Mouse (Mus musculus) heart, postnatal 4 days (tissue): ENCODE results near the gene Krt23. TPM values are rescaled to one million over a fixed set of nuclear protein-coding genes. Genes with fewer than 3 reads are reported as not detected.

Experiments
- DNase-seq: peaks from one replicate; pipeline ENCODE4 v3.0.0; 2021
- total RNA-seq, 2 experiments: library from RNA; stranded (reverse); gene quantifications; 2 replicates each; pipeline ENCODE4 v1.2.3; 2021

Gene Krt23
- not detected for total RNA-seq

- DNase-seq, result no peak
Measured at GRCm38 (mm10) chr11:99492733-99493573, at the start of gene Krt23. TSS of gene Krt23 (minus strand) at chr11:99493137.

GRCm38 (mm10) chr11:99539721-99540120 is 46.8 kb upstream of the Krt23 start:
- DNase-seq, result peak; percentile 47

- no peak for DNase-seq
Measured at GRCm38 (mm10) chr11:99521288-99521860, 28.4 kb upstream of the Krt23 start, which contains the start of gene Krt39. TSS of gene Krt39 (minus strand) at chr11:99521338.

GRCm38 (mm10) chr11:99514098-99514497 is 21.2 kb upstream of the Krt23 start:
- no peak for DNase-seq

- no peak for DNase-seq
Measured at GRCm38 (mm10) chr11:99500095-99500805, 7.3 kb upstream of the Krt23 start.

GRCm38 (mm10) chr11:99496460-99496859 is 3.5 kb upstream of the Krt23 start:
- DNase-seq, result no peak

GRCm38 (mm10) chr11:99494741-99495140 is 1.8 kb upstream of the Krt23 start:
- no peak for DNase-seq

- DNase-seq, result no peak
Measured at GRCm38 (mm10) chr11:99493574-99493850, 575 bp upstream of the Krt23 start.

- DNase-seq, result no peak
Measured at GRCm38 (mm10) chr11:99491040-99491439, 1.9 kb downstream of the Krt23 start.

- no peak for DNase-seq
Measured at GRCm38 (mm10) chr11:99490624-99491023, 2.3 kb downstream of the Krt23 start.

GRCm38 (mm10) chr11:99489233-99489632 is 3.7 kb downstream of the Krt23 start:
- DNase-seq, result no peak

GRCm38 (mm10) chr11:99474981-99475380 is 18.0 kb downstream of the Krt23 start:
- no peak for DNase-seq

- no peak for DNase-seq
Measured at GRCm38 (mm10) chr11:99473433-99473832, 19.5 kb downstream of the Krt23 start.

- no peak for DNase-seq
Measured at GRCm38 (mm10) chr11:99472405-99472804, 20.5 kb downstream of the Krt23 start.

- no peak for DNase-seq
Measured at GRCm38 (mm10) chr11:99471946-99472345, 21.0 kb downstream of the Krt23 start.

- DNase-seq, result no peak
Measured at GRCm38 (mm10) chr11:99469228-99469627, 23.7 kb downstream of the Krt23 start.

- no peak for DNase-seq
Measured at GRCm38 (mm10) chr11:99468566-99468965, 24.4 kb downstream of the Krt23 start.

GRCm38 (mm10) chr11:99466316-99466715 is 26.6 kb downstream of the Krt23 start:
- DNase-seq, result no peak

GRCm38 (mm10) chr11:99464836-99465235 is 28.1 kb downstream of the Krt23 start:
- peak; percentile 87 for DNase-seq

- peak; percentile 70 for DNase-seq
Measured at GRCm38 (mm10) chr11:99463155-99463554, 29.8 kb downstream of the Krt23 start.

- DNase-seq, result no peak
Measured at GRCm38 (mm10) chr11:99461736-99462135, 31.2 kb downstream of the Krt23 start.

- no peak for DNase-seq
Measured at GRCm38 (mm10) chr11:99458887-99459286, 34.0 kb downstream of the Krt23 start.

GRCm38 (mm10) chr11:99454759-99455158 is 38.2 kb downstream of the Krt23 start:
- DNase-seq, result no peak

- DNase-seq, result no peak
Measured at GRCm38 (mm10) chr11:99454044-99454443, 38.9 kb downstream of the Krt23 start.
